Mouse (Mus musculus): ENCODE results near the gene Rrbp1.

DNA sequence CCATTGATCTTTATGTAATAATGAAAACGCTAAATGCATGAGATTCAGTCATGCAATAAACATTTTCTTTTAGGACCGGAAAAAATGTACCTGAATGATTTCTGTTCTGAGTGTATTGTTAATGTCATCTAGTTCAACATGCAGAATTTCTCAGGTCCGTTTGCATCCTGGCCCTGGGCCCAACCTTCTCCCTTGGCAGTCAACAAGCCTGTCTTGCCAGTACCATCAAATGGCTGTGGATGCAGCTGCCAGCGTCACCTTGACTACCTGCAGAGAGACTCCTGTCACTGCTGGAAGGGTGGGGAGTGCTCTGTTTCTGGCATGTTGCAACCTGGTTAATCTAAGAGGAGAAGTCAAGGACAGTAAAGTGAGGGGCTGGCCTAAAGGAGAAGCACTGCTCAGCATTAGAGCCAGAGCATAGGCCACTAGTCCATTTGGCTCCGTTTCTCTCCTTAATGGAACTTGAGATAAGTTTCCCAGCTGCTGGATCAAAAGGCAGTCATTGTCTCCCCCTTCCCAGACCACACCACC, 110.2 kb downstream of the Rrbp1 start:
- TF ChIP-seq EP300 (IDR thresholded peaks at IDR 0.05; ENCODE audit: low read depth in 1 of 2, low read length in 2 of 2) (no peak), MAX (IDR thresholded peaks at IDR 0.05; ENCODE audit: low read length) (no peak), CHD2 (IDR thresholded peaks at IDR 0.05; ENCODE audit: low read length) (no peak), CTCF (IDR thresholded peaks at IDR 0.05 in 2 of 3, conservative IDR thresholded peaks at IDR 0.05 in 1 of 3; ENCODE audit: control insufficient read depth in 1 of 3, insufficient read depth in 1 of 3, low read depth in 2 of 3, low read length in 3 of 3, poor library complexity in 1 of 3, severe bottlenecking in 1 of 3) (no peak), KAT2A (conservative IDR thresholded peaks at IDR 0.05; ENCODE audit: low read depth, low read length) (no peak), HCFC1 (IDR thresholded peaks at IDR 0.05; ENCODE audit: low read depth, low read length) (no peak), MXI1 (IDR thresholded peaks at IDR 0.05; ENCODE audit: low read depth, low read length) (no peak), POLR2A (IDR thresholded peaks at IDR 0.05; ENCODE audit: control insufficient read depth in 1 of 2, insufficient read depth in 1 of 2, low read depth in 1 of 2, low read length in 2 of 2, poor library complexity in 1 of 2) (no peak), MAZ (IDR thresholded peaks at IDR 0.05; ENCODE audit: low read depth, low read length) (no peak), E2F4 (IDR thresholded peaks at IDR 0.05; ENCODE audit: borderline replicate concordance, low read depth, low read length) (no peak), MEF2A (IDR thresholded peaks at IDR 0.05; ENCODE audit: extremely low read depth, insufficient replicate concordance, low read depth, low read length, poor library complexity, severe bottlenecking) (no peak), POLR2AphosphoS5 (IDR thresholded peaks at IDR 0.05; ENCODE audit: borderline replicate concordance, low read depth, low read length) (no peak), GATA1 (IDR thresholded peaks at IDR 0.05; ENCODE audit: low read depth, low read length) (no peak), TAL1 (IDR thresholded peaks at IDR 0.05; ENCODE audit: low read length) (no peak)
